Mouse (Mus musculus): Measurements from ENCODE around the gene Thsd7a.

The Thsd7a gene

GRCm38 (mm10) chr6:12748787-12749530 lies at the start of gene Thsd7a:
Gene Thsd7a (minus strand): TSS chr6:12749410.
- DNase-seq (ENCODE audit: low read depth): no peak

DNA sequence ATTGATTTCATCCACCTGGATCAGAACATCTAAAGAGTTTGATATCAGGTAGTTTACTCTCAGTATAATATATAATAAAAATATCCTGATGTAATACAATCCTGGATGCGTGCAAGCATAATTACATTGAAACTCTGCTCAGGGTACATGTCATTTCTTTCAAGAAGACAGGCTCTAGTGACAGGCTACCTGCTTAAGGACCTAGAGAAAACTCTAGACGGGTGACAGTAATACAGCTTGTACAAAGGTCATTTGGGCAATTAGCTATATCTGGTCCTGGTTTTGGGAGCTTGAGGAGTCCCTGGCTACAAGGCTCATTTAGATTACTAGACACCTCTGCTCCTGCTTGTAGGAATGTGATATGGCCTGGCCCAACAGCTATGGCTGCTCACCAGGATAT lies 37.9 kb upstream of the Thsd7a start:
- no peak for DNase-seq (ENCODE audit: low read depth)

DNA sequence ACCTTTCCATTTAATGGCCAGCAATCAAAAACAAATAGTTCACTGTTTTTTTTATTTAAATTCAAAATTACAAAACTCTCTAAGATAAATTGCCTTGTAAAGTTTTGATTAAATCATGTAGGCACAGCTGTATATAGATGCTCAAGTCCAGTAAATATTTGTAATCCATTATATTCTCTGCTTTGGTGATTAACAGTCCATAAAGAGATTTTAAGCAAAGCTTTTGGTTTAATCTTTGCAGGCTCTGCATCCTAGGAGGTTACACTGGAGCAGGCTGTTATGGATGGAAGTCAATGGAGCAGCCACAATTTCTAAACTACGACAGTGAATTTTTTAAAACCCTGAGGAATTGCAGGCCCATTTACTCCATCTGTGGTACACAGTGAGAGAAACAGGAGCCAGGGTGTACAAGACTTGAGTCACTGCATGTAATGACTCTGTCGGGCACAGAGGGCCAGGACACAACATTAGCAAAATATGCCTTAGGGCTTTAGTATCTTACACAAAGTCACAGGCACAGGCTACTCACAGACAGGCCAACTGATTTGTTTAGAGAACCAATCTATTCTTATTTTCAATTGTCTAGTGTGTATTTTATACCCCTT lies 37.3 kb upstream of the Thsd7a start:
- DNase-seq (ENCODE audit: low read depth): no peak

- no peak for DNase-seq (ENCODE audit: low read depth)
Observed at GRCm38 (mm10) chr6:12784918-12785618, 35.9 kb upstream of the Thsd7a start.

GRCm38 (mm10) chr6:12772799-12773198 lies 23.6 kb upstream of the Thsd7a start:
- no peak for DNase-seq (ENCODE audit: low read depth)

GRCm38 (mm10) chr6:12765191-12765590 lies 16.0 kb upstream of the Thsd7a start:
- no peak for DNase-seq (ENCODE audit: low read depth)

- DNase-seq (ENCODE audit: low read depth): no peak
Observed at GRCm38 (mm10) chr6:12764606-12765005, 15.4 kb upstream of the Thsd7a start.

DNA sequence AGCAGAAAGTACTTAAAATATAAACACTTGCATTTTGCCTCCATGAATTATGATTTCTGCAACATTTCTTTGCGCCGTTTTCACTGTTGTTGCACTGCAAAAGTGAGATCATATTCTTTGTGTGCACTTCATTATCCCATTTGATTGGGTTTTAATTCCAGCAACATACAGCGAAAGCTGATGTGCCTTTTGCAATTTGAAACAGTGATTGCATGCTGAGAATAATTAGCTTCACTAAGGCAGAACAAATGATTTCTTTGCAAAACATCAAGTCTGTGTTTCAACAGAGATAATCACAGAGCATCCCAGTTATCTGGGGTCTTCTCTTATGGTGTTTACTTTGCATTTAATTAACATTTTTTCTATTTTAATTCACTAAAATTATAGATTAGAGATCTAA lies 14.6 kb upstream of the Thsd7a start:
- no peak for DNase-seq (ENCODE audit: low read depth)

DNA sequence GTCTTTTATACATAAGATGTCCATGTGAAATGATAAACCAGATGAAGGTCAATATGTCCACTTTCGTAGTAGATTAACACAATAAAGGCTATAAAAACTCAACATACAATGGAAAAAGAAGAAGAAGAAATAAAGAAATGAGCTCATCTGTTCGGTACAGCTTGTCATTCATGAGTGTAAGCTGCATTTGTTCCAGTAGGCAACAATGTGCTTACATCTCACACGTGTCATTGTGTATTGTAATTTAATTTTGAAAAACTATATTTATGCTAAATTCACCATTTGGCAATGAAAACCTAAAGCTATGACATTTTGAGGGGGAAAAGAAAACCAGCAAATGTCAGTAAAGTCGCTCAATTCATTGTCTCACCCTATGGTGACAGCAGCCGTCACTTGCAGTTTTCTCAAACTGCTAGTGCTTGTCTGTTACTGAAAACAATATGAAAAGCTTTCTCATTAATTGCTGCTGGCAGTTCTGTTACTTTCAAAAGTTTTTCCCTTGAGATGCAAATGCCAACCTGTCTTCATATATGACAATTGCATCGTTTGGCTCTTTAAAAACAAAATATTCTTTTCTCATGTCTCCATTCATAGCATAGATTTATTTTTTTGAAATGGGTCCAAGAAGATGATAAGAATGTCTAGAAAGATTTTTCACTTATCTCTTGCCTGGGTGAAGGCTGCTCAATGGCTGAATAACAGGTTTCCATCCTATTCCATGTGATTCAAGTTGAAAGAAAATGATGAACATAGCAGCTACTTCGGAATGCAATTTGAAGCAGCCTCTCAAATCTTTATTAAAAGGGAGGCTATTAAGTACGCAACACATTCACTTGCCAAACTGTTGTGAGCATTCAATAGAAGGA lies 10.4 kb upstream of the Thsd7a start:
- DNase-seq (ENCODE audit: low read depth): no peak

DNA sequence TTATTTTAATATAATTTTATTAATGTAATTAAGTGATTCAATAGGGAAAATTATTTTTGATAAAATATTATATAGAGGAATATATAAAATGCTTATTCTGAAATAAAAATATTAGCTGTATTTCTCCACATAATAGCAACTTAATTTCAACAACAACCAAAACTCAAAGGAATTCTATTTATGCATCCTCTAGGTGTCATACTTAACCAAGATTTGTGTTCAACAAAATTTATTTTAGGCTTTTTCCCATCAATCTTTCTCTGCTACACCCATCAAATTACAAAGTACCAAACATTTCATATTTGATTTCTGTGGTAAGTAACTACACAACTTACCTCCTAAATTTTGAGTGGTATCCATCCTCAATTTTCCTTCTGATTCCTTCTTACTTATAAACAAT lies 3.1 kb upstream of the Thsd7a start:
- no peak for DNase-seq (ENCODE audit: low read depth)

GRCm38 (mm10) chr6:12750441-12750840 lies 1.2 kb upstream of the Thsd7a start:
- no peak for DNase-seq (ENCODE audit: low read depth)

DNA sequence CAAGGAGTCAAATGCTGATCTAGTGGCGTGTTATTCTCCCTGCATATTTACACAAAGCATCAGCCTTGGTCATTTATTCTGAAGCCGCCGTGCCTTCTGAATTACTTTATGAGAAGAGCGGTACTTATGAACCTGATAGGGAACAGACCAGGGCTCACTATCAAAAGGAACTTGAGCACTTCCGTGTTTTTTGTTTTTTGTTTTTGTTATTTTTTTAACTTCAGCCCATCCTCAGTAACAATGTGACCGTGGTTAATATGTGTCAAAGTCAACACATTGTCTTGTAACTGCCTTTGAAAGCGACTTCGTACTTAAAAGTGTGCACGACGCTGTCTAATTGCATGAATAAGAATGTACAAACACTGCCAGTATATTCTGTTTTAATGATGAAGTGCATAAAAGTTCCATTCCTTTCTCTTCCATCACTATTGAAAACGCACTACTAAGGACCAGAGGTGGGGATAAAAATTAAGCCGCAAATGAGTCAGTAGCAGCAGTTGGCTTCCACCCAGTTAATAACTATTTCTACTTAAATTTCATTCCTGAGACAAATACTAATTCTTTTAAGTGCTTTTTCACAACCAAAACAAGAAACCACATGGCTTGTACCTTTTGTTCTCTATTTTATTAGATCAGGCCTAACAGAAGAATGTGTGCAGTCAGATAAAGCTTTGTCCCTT lies 461 bp upstream of the Thsd7a start:
- no peak for DNase-seq (ENCODE audit: low read depth)

GRCm38 (mm10) chr6:12748454-12748786 lies 790 bp downstream of the Thsd7a start:
- no peak for DNase-seq (ENCODE audit: low read depth)

- DNase-seq (ENCODE audit: low read depth): no peak
Observed at GRCm38 (mm10) chr6:12747856-12748450, 1.3 kb downstream of the Thsd7a start.

GRCm38 (mm10) chr6:12742791-12743190 lies 6.4 kb downstream of the Thsd7a start:
- no peak for DNase-seq (ENCODE audit: low read depth)

- no peak for DNase-seq (ENCODE audit: low read depth)
Observed at GRCm38 (mm10) chr6:12733924-12734323, 15.3 kb downstream of the Thsd7a start.

- no peak for DNase-seq (ENCODE audit: low read depth)
Observed at GRCm38 (mm10) chr6:12716071-12716470, 33.1 kb downstream of the Thsd7a start.

- no peak for DNase-seq (ENCODE audit: low read depth)
Observed at GRCm38 (mm10) chr6:12712581-12712980, 36.6 kb downstream of the Thsd7a start.

DNA sequence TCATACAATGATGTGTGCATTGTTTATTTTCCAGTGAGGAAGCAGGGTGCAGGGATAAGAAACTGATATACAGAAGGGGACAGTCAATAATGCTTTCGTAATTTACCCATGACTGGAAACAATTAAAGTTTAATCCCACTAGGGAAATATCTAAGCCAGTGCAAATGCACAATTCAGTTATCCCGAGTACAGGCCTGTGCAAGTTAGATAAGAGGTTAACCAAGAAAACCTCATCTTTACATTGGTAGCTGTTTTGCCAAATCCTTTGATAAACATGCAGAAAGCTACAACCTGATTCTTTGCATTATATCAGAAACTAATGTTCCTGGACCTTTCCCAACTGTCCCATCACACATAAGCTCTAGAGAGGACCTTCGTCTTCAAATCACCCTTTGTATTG lies 46.3 kb downstream of the Thsd7a start:
- DNase-seq (ENCODE audit: low read depth): no peak

GRCm38 (mm10) chr6:12699089-12699488 lies 50.1 kb downstream of the Thsd7a start:
- DNase-seq (ENCODE audit: low read depth): no peak

DNA sequence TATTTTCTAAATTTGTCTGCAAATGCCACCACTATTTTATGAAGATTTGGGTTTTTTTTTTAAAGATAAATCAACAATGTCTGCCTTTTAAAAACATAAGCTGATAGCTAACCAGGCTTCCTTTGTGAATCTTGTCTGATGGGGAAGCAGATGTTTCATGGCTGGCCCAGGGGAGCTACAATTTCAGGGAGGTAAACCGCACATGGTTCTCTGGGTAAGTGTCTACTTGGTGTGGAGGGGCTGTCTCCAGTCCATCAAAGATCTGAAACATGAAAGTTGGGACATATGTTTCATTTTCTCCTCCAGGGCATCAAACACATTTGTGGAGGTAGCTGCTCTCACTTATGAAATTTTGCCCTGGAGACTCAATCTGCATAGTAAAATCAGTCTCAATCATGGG lies 55.5 kb downstream of the Thsd7a start:
- no peak for DNase-seq (ENCODE audit: low read depth)

Data from 416B (cell line).